Mouse (Mus musculus) limb, embryonic 10.5 days (tissue): ENCODE measurements around the gene Toe1. TPM values are rescaled to one million over a fixed set of nuclear protein-coding genes. Genes with fewer than 3 reads are reported as not detected.

Source experiments
- DNase-seq: peaks from one replicate; pipeline ENCODE4 v3.0.0-alpha.2; 2017; ENCODE audit warnings: low spot score
- H3K27ac ChIP-seq: fragments of 300-500 bp; sonication (generic); 2 replicates; pipeline ENCODE4 v1.5.1; 2016; ENCODE audit warnings: mild to moderate bottlenecking
- H3K27me3 ChIP-seq: fragments of 300-500 bp; sonication (generic); 2 replicates; pipeline ENCODE4 v1.6.1; 2016; ENCODE audit warnings: low read depth, mild to moderate bottlenecking; ENCODE audit not compliant: poor library complexity, severe bottlenecking
- H3K36me3 ChIP-seq: fragments of 300-500 bp; sonication (generic); 2 replicates; pipeline ENCODE4 v1.6.1; 2016; ENCODE audit warnings: mild to moderate bottlenecking, moderate library complexity
- H3K4me1 ChIP-seq: fragments of 300-500 bp; sonication (generic); 2 replicates; pipeline ENCODE4 v1.6.1; 2016
- H3K4me3 ChIP-seq: fragments of 300-500 bp; sonication (generic); 2 replicates; pipeline ENCODE4 v1.5.1; 2016; ENCODE audit warnings: mild to moderate bottlenecking, moderate library complexity
- H3K9me3 ChIP-seq: fragments of 300-500 bp; sonication (generic); replicated peaks from 2 replicates; pipeline ENCODE4 v1.6.1; 2016; ENCODE audit warnings: mild to moderate bottlenecking
- WGBS: fragments of 180-500 bp; shearing (Covaris S2); methylation state at CpG from one replicate; pipeline ENCODE4 v1.1.7; 2016; 5-methylcytosine and 5-hydroxymethylcytosine counted together
- polyA plus RNA-seq: library from polyadenylated mRNA; unstranded; fragments of >200 nt; fragmentation: Nextera tagmentation; extraction: Ambion mirVana; gene quantifications from 2 replicates; pipeline ENCODE4 v1.2.1, GENCODE M21; 2016

Toe1 gene
- polyA plus RNA-seq, 1 experiment from 2014 or later, result 42.3 TPM

DNA sequence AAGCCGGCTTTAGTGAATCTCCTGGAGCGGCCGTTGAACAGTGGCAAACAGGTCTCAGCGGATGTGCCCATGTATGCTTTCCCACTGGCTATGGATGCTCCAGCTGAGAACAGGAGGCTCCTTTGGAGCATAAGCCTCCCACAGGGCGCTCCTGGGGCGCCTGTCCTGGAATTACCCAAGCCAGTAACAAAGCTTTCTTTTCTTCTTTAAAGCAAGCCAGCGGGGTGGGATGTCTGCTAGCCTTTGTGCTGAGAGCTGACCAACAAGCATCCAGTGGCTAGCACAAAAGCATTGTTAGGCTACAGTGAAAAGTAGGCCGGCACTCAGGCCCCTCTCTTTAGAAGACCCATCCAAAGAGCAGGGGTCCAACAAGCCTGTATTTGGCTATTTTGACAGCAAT, 25.3 kb downstream of the Toe1 start:
- Histone ChIP-seq H3K4me1 (no peaks in the 10 kb centered on the region), H3K9me3 (no peaks in the 10 kb centered on the region), H3K27me3 (no peaks in the 10 kb centered on the region), H3K27ac (no peak overlapping the region), H3K4me3 (no peak overlapping the region), H3K36me3 (no peaks in the 10 kb centered on the region)
- DNase-seq, result no peak
- 27% methylated on average over 8 of the region's 8 CpGs for WGBS

DNA sequence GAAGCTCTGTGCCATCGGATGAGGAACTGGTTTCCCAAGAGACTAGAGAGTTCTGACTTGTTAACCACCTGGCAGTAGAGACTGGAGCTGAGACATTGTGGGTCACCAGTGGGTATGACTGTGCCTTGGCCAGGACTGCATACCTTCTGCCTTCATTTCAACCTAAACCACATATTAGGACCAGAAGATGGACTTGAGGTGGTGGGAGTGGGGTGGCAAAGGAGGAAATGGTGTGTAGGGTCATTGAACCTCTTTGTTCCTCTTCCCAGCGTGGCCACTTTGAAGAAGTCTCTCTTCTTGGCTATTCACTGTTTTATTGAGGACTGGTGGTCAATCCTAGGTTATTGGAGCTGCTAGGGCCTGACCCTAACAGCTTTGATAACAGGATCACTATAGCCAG, 26.1 kb downstream of the Toe1 start:
- H3K4me3 ChIP-seq, result no peak overlapping the region
- no peaks in the 10 kb centered on the region for H3K27me3 ChIP-seq
- no peak overlapping the region for H3K27ac ChIP-seq
- no peaks in the 10 kb centered on the region for H3K36me3 ChIP-seq
- H3K9me3 ChIP-seq, result no peaks in the 10 kb centered on the region
- DNase-seq, result no peak
- WGBS, result 37% methylated on average over 2 of the region's 2 CpGs
- no peaks in the 10 kb centered on the region for H3K4me1 ChIP-seq

DNA sequence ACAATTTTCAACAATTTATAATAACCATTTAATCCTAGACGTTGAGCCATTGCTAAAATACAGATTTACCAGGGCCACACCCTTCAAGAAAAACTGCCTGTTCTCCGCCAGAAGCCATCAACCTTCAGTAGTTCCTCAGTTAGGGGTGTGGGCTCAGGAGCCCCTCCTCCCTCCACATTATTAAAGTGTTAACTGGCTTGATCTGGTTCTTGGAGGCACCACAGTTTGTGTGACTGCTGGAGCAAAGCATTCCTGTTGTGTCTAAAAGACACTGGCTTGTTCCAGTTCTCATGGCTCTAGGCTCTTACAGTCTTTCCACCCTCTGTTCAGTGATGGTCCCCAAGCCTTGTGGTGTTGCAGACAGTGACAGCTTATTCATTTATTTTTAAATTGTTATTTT, 26.9 kb downstream of the Toe1 start:
- no peaks in the 10 kb centered on the region for H3K9me3 ChIP-seq
- H3K27ac ChIP-seq, result no peak overlapping the region
- no peak overlapping the region for H3K4me3 ChIP-seq
- no peaks in the 10 kb centered on the region for H3K27me3 ChIP-seq
- no peaks in the 10 kb centered on the region for H3K36me3 ChIP-seq
- WGBS, result 75% methylated on average over 2 of the region's 2 CpGs
- no peaks in the 10 kb centered on the region for H3K4me1 ChIP-seq
- DNase-seq, result no peak

DNA sequence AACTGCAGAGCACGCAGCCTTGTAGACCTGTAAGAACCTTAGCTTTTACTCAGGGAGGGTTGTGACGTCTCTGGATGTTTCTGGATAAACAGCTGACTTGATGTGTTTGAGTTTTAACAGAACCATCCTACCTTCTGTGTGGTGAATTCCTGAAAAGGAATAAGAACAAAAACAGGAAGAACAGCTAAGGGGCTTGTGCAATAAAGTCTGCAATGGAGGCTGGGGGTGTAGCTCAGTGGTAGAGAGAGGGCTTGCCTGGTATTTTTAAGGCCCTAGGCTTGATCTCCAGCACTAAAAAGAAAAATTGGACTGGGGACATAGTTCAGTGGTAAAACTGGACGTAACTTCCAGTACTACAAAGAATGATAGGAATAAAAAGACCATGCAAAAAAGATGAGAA, 30.4 kb downstream of the Toe1 start:
- Histone ChIP-seq H3K36me3 (no peaks in the 10 kb centered on the region), H3K4me3 (no peak overlapping the region), H3K27ac (no peak overlapping the region), H3K27me3 (no peaks in the 10 kb centered on the region), H3K4me1 (no peaks in the 10 kb centered on the region), H3K9me3 (no peaks in the 10 kb centered on the region)
- 91% methylated on average over 3 of the region's 3 CpGs for WGBS
- DNase-seq, result no peak

- Histone ChIP-seq H3K9me3 (no peaks in the 10 kb centered on the region), H3K4me3 (no peak overlapping the region), H3K27me3 (no peaks in the 10 kb centered on the region), H3K36me3 (no peaks in the 10 kb centered on the region), H3K27ac (no peak overlapping the region), H3K4me1 (no peaks in the 10 kb centered on the region)
- DNase-seq, result no peak
- WGBS, result 91% methylated on average over 5 of the region's 5 CpGs
Measured at GRCm38 (mm10) chr4:116776391-116776790, 31.0 kb downstream of the Toe1 start.

DNA sequence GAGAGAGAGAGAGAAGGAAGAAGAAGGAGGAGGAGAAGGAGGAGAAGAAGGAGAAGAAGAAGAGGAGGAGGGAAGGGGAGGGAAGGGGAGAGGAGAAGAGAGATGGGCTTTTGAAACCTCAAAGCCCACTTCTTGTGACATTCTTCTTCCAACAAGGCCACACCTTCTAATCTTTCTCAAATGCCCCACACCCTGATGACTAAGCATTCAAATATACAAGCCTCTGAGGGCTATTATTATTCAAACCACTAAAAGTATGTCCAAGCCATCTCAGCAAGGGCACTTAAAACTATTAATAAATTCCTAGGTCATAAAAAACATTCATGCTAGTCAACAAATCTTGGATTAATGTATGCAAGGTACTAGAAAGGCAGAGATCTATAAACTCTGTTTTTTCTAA, 38.4 kb downstream of the Toe1 start:
- no peak for DNase-seq
- no peaks in the 10 kb centered on the region for H3K9me3 ChIP-seq
- H3K36me3 ChIP-seq, result no peaks in the 10 kb centered on the region
- no peak overlapping the region for H3K4me3 ChIP-seq
- no peak overlapping the region for H3K27ac ChIP-seq
- H3K27me3 ChIP-seq, result no peaks in the 10 kb centered on the region
- no peaks in the 10 kb centered on the region for H3K4me1 ChIP-seq

- H3K27me3 ChIP-seq, result no peaks in the 10 kb centered on the region
- no peak overlapping the region for H3K27ac ChIP-seq
- H3K4me3 ChIP-seq, result no peak overlapping the region
- no peaks in the 10 kb centered on the region for H3K9me3 ChIP-seq
- H3K4me1 ChIP-seq, result no peaks in the 10 kb centered on the region
- no peaks in the 10 kb centered on the region for H3K36me3 ChIP-seq
- WGBS, result 82% methylated on average over 5 of the region's 5 CpGs
- DNase-seq, result no peak
Measured at GRCm38 (mm10) chr4:116768510-116768909, 38.9 kb downstream of the Toe1 start.

DNA sequence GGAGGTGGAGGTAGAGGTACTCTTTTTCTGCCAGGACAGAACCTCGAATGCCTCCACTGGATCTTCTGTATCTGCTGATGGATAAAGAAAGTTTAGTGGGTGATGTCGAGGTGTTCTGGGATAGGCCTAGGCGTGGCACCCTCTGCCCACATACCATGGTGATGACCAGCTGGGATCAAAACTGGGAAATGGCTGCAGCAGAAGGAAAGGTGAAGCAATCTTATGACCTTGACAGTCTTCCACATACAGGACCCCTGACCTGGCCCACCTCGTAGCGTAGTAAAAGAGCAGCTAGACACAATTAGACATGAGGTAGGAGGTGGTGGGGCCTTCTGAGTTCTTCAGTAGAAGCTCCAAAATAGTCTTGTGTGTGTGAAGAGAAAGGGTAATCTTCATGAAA, 43.4 kb downstream of the Toe1 start:
- 87% methylated on average over 5 of the region's 5 CpGs for WGBS

DNA sequence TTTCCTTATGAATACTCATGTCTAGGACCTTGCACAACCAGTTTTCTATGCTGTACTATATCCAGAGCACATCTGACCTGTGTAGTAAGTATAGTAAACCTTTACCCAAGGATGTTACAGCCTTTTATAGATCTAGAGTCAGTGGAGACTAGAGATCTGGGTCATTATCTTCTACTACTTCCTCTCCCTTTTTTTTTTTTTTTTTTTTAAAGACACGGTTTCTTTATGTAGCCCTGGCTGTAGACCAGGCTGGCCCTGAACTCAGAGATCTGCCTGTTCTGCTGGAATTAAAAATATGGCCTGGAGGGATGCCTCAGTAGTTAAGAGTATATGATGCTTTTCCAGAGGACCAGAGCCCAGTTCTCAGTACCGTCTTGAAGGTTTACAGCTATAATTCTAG, 45.5 kb downstream of the Toe1 start:
- 76% methylated on average over 2 of the region's 2 CpGs for WGBS
- H3K27me3 ChIP-seq, result no peaks in the 10 kb centered on the region
- H3K4me1 ChIP-seq, result no peaks in the 10 kb centered on the region
- no peak overlapping the region for H3K4me3 ChIP-seq
- no peaks in the 10 kb centered on the region for H3K36me3 ChIP-seq
- no peaks in the 10 kb centered on the region for H3K9me3 ChIP-seq
- no peak overlapping the region for H3K27ac ChIP-seq
- no peak for DNase-seq

More for the DNA sequence above, 43.4 kb downstream of the Toe1 start:
- H3K36me3 ChIP-seq, result no peaks in the 10 kb centered on the region
- H3K27ac ChIP-seq, result no peak overlapping the region
- no peaks in the 10 kb centered on the region for H3K9me3 ChIP-seq
- H3K4me1 ChIP-seq, result no peaks in the 10 kb centered on the region
- H3K27me3 ChIP-seq, result no peaks in the 10 kb centered on the region
- H3K4me3 ChIP-seq, result no peak overlapping the region
- no peak for DNase-seq

DNA sequence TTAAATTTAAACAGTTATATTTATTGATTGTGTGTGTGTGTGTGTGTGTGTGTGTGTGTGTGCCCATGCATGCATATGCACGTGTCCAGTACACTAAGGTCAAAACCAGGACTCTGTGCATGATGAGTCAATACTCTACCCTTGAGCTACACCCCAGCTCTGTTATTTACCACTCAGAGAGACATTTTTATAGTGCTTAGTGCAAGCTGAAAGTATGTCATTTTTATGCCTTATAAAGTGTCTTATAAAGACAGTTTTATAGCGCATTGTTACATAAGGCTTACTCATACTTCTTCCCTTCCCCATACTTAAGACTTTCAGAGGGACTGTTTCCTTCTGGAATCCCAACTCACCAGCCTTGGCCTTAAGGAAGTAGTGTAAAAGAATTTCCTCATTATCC, 57.7 kb downstream of the Toe1 start:
- no peak overlapping the region for H3K4me3 ChIP-seq
- H3K9me3 ChIP-seq, result no peaks in the 10 kb centered on the region
- H3K4me1 ChIP-seq, result no peaks in the 10 kb centered on the region
- no peak overlapping the region for H3K27ac ChIP-seq
- H3K36me3 ChIP-seq, result no peaks in the 10 kb centered on the region
- H3K27me3 ChIP-seq, result no peaks in the 10 kb centered on the region
- DNase-seq, result no peak
- WGBS, result 80% methylated on average over 2 of the region's 2 CpGs

Other genes with a start within 250 kb of the Toe1 start
- gene Gpbp1l1, start 250.0 kb downstream of the Toe1 start, polyA plus RNA-seq, result 30.5 and 38.1 TPM in 2 replicates
- gene Ccdc17, start 211.0 kb downstream of the Toe1 start, polyA plus RNA-seq, result 0.84 and 1.5 TPM in 2 replicates
- gene Nasp, start 179.7 kb downstream of the Toe1 start, polyA plus RNA-seq, result 334 and 364 TPM in 2 replicates
- 694 and 733 TPM in 2 replicates for gene Akr1a1, start 156.0 kb downstream of the Toe1 start, polyA plus RNA-seq
- 1,278 and 1,447 TPM in 2 replicates for gene Prdx1, start 122.1 kb downstream of the Toe1 start, polyA plus RNA-seq
- 36.6 and 38.7 TPM in 2 replicates for gene Mmachc, start 99.2 kb downstream of the Toe1 start, polyA plus RNA-seq
- 34.0 and 36.3 TPM in 2 replicates for gene Ccdc163, start 99.1 kb downstream of the Toe1 start, polyA plus RNA-seq
- gene Tesk2, start 86.7 kb downstream of the Toe1 start, polyA plus RNA-seq, result 8.0 and 13.6 TPM in 2 replicates
- 33.0 and 33.5 TPM in 2 replicates for gene Mutyh, start 83 bp upstream of the Toe1 start, polyA plus RNA-seq
- gene Hpdl, start 14.1 kb upstream of the Toe1 start, polyA plus RNA-seq, result 2.2 TPM in 2 replicates
- 0.59 and 0.68 TPM in 2 replicates for gene Zswim5, start 69.7 kb upstream of the Toe1 start, polyA plus RNA-seq
- 121 and 129 TPM in 2 replicates for gene Urod, start 186.8 kb upstream of the Toe1 start, polyA plus RNA-seq
- 7.9 and 9.6 TPM in 2 replicates for gene Hectd3, start 187.7 kb upstream of the Toe1 start, polyA plus RNA-seq
- 63.3 and 74.0 TPM in 2 replicates for gene Eif2b3, start 211.8 kb upstream of the Toe1 start, polyA plus RNA-seq